Mouse (Mus musculus) cerebral cortex, adult 2 months (tissue): Measurements from ENCODE around the gene Itga6.

Experiments
- WGBS: fragments of 180-500 bp; shearing (Covaris S2); methylation state at CpG from one replicate; pipeline ENCODE4 v1.1.7; 2018; 5-methylcytosine and 5-hydroxymethylcytosine counted together

Gene Itga6

GRCm38 (mm10) chr2:71843316-71843715 lies 97.9 kb downstream of the Itga6 start:
- 76% methylated on average over 9 of the region's 9 CpGs for WGBS

DNA sequence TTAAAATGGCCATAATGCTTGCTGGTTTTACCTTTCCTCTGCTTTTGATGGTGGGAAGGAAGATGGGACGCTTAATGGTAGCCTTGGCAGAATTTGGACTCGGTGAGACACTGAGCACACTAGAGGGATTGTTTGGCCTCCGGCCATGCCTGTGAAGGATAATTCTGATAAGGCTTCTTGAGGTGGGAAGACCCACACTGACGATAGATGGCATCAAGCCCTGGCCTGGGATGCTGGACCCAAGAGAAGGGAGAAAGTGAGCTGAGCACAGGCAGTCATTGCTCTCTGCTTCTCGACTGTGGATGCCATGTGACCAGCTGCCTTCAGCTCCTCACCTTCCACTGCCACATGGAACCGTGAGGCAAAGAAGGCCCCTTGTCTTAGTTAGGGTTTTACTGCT lies 99.5 kb downstream of the Itga6 start:
- WGBS, result 91% methylated on average over 6 of the region's 6 CpGs

GRCm38 (mm10) chr2:71852161-71852560 lies 106.7 kb downstream of the Itga6 start:
- whole genome bisulfite sequencing, result 4% methylated on average over 7 of the region's 8 CpGs

- 80% methylated on average over 5 of the region's 5 CpGs for WGBS
These were observed 109.7 kb downstream of the Itga6 start for GRCm38 (mm10) chr2:71855076-71855475.

- 65% methylated on average over 5 of the region's 5 CpGs for whole genome bisulfite sequencing
These were observed 118.2 kb downstream of the Itga6 start for GRCm38 (mm10) chr2:71863531-71864173.

DNA sequence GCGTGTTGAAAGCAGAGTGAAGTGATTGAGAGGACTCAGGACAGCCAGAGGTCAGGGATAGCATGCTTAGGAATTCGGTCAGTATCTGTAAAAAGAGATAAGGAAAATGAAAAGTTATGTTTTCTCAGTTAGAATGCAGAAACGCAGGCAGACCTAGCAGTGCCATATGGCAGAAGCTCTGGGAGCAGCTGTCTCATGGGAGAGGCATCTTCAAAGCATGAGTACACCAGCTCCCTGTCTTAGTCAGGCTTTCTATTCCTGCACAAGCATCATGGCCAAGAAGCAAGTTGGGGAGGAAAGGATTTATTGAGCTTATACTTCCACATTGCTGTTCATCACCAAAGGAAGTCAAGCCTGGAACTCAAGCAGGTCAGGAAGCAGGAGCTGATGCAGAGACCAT lies 119.6 kb downstream of the Itga6 start:
- 45% methylated on average over 3 of the region's 3 CpGs for WGBS

DNA sequence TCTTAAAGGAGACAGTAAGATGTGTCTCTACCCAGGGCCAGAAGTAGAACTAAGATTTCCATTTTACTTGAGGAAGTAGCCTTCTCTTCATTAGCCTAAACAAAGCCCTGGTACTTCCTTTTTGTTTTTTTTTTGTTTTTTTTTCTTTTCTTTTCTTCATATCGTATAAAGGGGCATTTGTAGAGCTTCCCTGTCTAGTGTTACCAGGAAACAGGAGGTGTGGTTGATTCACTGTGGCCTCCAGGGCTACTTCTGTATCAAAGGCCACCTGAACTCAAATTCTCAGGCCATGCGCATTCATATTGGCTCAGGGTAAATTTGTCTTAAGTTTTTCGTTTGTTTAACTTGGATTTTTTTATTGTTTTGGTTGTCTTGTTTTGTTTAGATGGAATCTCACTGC lies 120.5 kb downstream of the Itga6 start:
- 64% methylated on average over 3 of the region's 3 CpGs for WGBS

- WGBS, result 62% methylated on average over 1 of the region's 1 CpGs
These were observed 121.1 kb downstream of the Itga6 start for GRCm38 (mm10) chr2:71866565-71866964.

DNA sequence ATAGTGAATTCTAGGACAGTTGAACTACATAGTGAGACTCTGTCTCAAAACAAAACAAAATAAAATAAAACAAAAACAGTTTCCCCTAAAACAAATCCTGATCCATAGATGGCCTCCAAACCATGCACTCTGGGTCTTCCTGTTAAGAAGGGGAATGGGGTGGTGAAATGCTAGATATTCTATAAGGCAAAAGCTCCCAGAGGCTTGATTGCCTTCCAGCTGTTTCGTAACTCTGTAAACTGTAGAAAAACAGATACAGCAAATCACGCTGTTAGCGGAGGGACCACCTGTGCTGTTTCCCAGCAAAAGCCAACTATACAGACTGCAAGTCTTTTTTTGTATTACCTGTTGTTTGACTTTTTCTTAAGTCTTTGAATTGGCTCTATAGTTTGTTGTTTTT lies 121.6 kb downstream of the Itga6 start:
- WGBS, result 74% methylated on average over 3 of the region's 3 CpGs

GRCm38 (mm10) chr2:71867480-71867879 lies 122.1 kb downstream of the Itga6 start:
- 18% methylated on average over 5 of the region's 5 CpGs for WGBS

DNA sequence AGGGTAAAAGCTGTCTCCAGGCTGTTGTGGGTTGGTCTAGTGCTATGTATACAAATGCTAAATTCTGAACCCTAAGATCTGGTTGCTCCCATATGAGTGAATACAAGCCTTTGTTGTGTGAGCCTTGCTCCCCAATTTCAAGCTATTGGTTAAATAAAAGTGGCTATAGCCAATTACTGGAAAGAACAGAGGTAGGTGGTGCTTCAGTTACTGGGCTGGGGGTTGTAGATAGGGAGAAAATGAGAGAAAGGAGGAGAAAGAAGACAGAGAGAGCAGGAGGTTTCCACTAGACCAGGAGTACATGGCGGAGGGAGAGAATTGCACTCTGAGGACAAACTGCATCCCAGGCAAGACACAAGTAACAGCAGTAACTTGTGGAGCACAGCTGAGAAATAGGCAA lies 122.8 kb downstream of the Itga6 start:
- 92% methylated on average over 1 of the region's 1 CpGs for WGBS

DNA sequence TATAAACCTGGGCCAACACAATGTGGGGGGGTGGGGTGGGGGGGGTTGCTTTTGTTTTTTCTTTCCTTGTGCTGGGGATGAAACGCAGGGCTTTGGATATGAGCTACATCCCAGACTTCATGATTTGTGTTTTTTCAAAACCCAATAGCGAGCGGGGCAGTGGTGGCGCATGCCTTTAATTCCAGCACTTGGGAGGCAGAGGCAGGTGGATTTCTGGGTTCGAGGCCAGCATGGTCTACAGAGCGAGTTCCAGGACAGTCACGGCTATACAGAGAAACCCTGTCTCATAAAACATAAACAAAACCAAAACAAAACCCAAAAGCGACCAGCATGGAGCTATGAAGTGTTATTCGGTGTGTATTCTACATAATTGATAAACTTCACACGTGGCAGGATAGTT lies 126.7 kb downstream of the Itga6 start:
- 81% methylated on average over 10 of the region's 10 CpGs for WGBS

DNA sequence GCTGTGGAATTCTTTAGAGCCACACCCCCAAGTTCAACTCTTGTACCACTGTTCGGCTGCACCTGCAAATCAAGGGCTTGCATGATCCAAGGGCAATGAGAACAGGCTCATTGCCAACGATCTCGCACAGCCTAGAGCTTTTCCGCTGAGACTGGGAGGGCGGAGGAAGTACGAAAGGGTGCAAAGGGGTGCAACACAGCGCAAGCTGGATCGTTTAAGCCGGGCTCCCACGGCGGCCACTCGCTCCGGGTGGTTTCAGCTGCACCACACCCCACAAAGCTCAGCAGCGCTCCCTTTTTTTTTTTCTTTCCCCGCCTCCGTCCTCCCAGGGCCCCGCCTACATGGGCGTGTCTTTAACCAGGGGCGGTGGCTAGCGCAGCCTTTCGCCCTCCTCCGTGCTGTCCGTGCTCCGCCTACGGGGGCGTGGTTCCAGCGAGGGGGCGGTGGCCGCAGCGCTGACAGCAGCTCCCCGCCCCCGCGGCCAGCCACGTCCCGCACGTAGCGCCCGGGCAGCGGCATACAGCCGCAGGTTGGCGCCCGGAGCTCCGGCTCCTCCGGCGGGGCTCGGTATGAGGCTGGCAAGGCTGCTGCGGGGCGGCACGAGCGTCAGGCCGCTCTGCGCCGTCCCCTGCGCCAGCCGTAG lies 127.5 kb downstream of the Itga6 start, which contains the start of gene Pdk1:
Pdk1 (plus strand) TSS at position 424 of the 643 bp plus-strand sequence.
- under 1% methylated on average over 55 of the region's 55 CpGs for WGBS

DNA sequence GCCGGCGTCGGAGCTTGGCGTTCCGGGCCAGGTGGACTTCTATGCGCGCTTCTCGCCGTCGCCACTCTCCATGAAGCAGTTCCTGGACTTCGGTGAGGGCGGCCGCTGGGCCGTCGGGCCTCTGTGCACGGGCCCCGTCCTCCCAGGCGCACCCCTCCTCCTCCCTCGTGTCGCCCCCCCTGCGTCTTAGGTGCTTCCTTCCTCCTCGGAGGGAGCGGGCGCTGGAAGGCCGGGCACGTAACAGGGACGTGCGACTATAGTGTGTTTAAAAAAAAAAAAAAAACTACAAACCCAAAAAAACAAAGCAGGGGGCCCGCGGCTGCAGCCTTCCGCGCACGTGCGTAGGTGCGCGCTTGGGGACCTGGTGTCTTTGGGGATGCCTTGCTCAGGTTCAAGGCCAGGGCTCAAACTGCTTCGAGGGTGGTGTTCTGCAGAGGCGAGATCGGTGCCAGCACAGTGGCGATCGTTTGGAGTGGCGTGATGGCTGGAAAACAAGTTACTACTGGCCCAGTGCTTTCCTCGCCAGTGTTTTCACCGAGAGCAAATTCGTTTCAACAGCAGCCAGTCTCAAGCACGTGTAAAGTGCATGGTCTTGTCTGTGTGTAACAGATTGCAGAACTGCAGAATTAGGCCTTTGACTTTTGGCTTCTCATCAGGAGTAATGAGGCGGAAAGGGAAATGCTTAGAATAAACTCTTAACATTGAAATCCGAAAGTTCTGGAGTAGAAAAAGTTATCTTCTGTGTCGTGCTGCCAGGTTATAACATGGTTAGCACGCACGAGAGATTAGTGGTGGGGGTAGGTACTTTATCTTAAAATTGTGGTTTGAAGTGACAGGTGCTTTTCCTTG lies 128.3 kb downstream of the Itga6 start:
- WGBS, result 5% methylated on average over 50 of the region's 51 CpGs

- whole genome bisulfite sequencing, result 85% methylated on average over 2 of the region's 2 CpGs
These were observed 129.0 kb downstream of the Itga6 start for GRCm38 (mm10) chr2:71874422-71874821.

DNA sequence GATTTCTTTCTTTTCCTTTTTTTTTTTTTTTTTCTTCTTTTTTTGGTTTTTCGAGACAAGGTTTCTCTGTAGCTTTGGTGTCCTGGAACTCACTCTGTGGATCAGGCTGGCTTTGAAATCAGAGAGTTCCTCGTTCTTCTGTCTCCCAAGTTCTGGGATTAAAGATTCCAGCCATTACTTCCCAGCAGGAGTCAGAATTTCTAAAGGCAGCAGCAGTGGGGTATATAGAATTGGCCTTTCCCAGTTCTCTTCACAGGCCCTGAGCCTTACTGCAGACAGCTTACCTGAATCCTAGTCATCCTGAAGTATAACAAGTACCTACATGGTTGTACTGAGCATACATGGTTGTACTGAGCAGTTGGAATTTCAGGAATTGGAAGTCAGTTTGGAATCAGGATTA lies 129.4 kb downstream of the Itga6 start:
- 69% methylated on average over 2 of the region's 2 CpGs for WGBS

DNA sequence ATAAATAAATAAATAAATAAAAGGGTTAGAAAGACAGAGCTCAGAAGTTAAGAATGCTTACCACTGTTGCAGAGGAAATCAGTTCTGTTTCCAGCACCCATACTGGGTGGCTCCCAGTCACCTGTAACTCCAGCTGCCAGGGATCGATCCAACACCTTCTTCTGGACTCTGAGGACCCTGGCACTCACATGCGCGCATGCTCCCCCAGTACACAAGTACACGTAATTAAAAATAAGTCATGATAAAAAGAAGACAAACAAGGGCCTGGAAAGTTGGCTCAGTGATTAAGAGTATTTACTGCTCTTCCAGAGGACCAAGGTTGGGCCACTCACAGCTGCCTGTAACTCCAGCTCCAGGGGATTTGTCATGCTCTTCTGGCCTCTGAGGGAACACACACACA lies 132.4 kb downstream of the Itga6 start:
- 95% methylated on average over 4 of the region's 4 CpGs for WGBS

DNA sequence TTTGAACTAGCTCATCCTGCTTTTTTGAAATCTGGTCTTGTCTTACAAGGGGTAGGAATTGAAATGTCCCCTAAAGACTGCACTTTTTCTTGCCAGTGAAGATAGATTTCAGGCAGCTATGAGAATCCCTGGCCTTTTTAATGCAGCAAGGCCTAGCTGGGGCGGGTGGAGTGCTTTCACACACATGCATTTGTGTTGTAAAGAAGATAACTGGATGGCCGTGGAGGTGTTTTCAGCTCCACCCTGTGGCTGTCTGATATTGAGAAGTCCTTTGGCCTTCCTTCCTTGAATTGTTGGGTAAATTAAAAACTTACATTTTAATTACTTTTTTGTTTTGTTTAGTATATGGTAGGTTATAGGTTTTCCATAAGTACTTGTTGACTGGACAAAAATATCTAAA lies 133.0 kb downstream of the Itga6 start:
- 75% methylated on average over 2 of the region's 2 CpGs for WGBS

- WGBS, result 44% methylated on average over 19 of the region's 19 CpGs
These were observed 137.7 kb downstream of the Itga6 start for GRCm38 (mm10) chr2:71882914-71883651.

DNA sequence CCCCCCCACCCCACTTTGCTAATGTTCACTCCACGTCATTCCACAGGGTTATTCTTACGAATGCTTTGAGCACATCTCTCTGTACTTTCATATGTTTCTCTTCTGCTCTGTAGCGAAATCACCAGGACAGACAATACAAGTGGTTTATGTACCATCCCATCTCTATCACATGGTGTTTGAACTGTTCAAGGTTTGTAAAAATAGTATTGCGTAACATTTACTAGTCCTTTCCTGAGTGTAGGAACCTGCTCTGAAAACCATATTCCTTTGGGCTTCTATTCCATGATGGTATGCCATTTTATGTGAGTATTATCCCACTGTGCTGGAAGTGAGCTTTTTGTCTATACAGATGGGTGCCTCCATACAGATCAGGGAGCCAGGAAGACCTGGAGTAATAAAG lies 141.9 kb downstream of the Itga6 start:
- WGBS, result 96% methylated on average over 4 of the region's 4 CpGs

GRCm38 (mm10) chr2:71888437-71888836 lies 143.0 kb downstream of the Itga6 start:
- WGBS, result 83% methylated on average over 4 of the region's 4 CpGs

DNA sequence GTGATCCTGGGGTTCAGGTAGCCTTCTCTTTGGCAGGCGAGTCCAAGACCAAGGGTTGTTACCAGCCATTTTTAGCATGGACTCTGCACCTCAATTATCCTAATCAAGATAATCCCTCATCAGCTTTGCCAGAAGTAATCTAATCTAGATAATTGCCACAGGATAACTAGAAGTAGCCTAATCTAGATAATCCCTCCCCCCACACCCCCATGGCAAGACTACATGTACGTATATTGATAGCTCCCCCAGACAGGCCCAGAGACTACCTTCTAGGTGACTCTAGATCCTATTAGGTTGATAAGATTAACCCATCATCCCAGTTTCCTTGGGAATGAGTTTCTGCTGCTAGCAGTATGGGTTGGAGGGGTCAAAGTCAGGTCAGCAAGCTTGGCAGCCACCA lies 146.1 kb downstream of the Itga6 start:
- 96% methylated on average over 2 of the region's 2 CpGs for WGBS
